Mouse (Mus musculus): ENCODE results near the gene Tubgcp5.

The Tubgcp5 gene

DNA sequence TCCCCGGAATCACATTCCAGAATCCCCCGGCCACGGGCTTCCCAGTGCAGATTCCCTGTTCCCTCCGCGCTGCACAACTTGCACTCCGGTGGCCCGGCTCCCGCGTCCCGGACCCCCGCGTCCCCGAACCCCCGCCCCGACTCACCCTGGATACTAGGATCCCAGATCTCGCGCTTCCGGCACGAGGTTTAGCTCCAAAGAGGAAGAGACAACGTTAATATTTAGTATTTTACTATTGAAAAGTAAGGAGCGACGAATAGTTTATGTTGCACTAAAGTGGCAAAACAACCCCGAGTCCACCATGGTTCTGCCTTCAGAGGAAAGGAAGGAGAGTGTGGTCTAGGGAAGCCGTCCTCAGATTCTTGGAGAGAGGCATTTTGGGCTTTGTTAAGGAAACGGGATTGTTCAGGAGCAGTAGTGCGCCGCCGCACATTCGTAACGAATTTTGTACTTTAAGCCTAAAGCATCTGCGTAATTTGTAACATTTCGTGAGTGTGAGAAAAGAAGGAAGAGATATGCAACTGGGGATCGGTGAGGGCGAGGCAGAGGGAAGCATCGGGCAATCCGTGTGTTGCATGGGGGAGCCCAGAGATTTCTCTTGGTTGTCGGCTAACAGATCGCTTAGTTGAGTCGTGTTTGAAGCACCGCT, 48.7 kb downstream of the Tubgcp5 start:
- POLR2A ChIA-PET: interaction anchor here (0.6 to 2.5 kb wide), 35 partner anchors 8 to 253 kb away, joined by 3 to 17 read pairs (median 4); partner anchors contain the start of genes Tubgcp5 (in 3 of the 4), Herc2 (in 2 of the 4) and Nipa2 (in 2 of the 4)
- CTCF ChIA-PET: interaction anchor here in 1 of 4 experiments (0.7 kb wide), 1 partner anchor 39 kb away, joined by 5 read pairs; no protein-coding TSS in a partner anchor

DNA sequence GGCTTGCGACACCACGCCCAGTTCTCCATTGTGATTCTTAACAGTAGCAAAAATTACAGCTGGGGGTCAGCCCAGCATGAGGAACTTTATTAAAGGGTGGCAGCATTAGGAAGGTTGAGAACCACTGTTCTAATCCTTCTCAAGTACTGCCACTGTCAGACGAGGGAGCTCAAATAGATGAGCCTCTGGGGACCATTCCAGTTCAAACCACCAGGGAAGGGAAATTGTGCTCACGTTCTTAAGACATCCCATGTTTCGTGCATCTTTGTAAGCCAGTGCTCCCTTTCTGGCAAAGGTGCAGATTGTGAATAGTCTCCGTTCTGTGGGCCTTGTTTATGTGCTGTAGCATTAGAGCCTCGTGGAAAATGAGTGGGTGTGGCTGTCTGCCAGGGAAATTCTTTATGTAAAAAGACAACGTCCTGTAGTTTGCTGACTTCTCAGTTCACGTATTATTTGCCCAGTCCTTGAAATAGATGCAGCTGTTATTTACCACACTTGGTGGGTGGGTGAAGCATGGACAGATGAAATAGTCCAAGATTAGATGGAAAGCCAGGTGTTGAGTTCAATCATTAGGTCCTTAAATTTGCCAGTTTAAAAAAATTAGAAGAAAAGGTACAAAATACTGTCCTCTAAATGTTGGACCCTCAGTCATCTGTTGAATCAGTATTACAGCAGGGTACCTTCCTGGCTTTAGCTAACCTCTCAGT, 52.8 kb downstream of the Tubgcp5 start:
- ChIA-PET POLR2A (interaction anchor here in 3 of 4 experiments (0.7 to 2.0 kb wide), 6 partner anchors 8 to 53 kb away, joined by 3 to 8 read pairs (median 4); partner anchors contain the start of gene Tubgcp5 (in 2 of the 3)), CTCF (no interaction called here)

DNA sequence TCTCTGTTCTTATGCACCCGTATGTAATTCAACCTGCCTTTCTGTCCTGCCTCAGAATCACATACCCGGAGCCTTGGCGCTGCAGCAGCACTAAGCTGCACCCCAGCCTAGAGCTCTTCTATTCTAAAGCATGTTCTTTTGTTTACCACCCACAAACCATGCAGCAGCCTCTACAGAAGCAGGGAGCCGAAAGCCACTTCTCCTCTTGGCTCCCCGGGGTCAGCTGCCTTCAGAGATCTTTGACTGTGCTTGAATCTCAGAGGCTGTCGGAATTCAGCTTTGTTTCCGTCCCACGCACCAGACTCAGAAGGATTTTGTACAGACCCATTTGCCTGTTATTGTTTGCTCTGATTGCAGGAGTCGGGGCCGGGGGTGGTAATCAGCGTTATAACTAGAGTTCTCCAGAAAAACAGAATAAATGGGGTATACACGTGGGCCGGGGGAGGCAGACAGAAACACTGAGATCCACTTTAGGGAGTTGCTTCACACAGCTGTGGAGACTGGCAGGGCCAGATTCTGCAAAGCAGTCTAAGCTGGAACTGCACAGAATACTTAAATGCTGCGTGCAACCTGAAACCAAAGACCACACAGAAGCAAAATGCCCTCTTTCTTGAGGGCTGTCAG, 56.1 kb downstream of the Tubgcp5 start:
- ChIA-PET CTCF (interaction anchor here in 1 of 4 experiments (0.5 kb wide), 1 partner anchor 54 kb away, joined by 3 read pairs; no protein-coding TSS in a partner anchor), POLR2A (interaction anchor here in 3 of 4 experiments (0.8 to 3.5 kb wide), 15 partner anchors 8 to 112 kb away, joined by 3 to 13 read pairs (median 4); partner anchors contain the start of genes Tubgcp5 (in 2 of the 3), Cyfip1 (in 1 of the 3) and Nipa2 (in 1 of the 3))

DNA sequence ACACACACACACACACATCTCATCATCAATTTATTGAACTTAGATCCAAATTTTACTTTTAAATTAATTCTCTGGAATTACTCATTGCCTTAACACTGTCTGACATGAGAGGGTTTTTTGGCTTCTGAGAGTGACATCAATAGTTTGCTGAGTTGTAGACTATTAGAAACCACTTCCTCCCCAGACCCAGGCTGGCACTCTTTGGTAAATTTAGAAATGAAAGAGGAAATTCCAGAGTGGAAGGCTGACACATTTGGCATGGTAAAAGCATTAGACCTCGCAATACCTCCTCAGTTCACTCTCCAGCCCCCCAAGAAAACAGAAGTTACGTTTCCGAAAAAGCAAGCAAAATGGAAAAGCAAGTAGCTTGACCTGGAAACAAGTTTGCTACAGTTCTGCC, 58.8 kb downstream of the Tubgcp5 start:
- POLR2A ChIA-PET: interaction anchor here in 1 of 4 experiments (3.5 kb wide), 1 partner anchor 17 kb away, joined by 13 read pairs; no protein-coding TSS in a partner anchor
- CTCF ChIA-PET: no interaction called here

DNA sequence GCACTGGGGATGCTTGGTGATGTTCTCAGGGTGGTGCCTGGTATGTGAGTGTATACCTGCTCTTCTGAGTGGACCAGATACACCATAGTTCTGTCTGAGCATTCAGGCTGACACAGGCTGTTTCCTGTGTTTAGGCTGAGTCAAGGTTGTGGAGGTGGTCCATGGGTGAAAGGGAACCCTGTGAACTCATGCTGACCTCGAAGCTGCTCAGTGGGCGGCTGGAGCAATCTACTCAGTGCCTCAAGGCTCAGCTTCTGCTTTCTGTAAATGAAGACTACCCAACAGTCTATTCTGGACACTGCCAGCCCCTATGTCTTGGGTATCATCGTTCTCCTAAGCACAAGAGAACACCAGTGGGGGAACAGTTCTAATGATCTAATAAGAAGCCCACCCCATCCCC, 61.6 kb downstream of the Tubgcp5 start:
- ChIA-PET CTCF (no interaction called here), POLR2A (interaction anchor here in 2 of 4 experiments (0.6 to 1.3 kb wide), 4 partner anchors 12 to 36 kb away, joined by 3 to 5 read pairs (median 4); no protein-coding TSS in a partner anchor)

DNA sequence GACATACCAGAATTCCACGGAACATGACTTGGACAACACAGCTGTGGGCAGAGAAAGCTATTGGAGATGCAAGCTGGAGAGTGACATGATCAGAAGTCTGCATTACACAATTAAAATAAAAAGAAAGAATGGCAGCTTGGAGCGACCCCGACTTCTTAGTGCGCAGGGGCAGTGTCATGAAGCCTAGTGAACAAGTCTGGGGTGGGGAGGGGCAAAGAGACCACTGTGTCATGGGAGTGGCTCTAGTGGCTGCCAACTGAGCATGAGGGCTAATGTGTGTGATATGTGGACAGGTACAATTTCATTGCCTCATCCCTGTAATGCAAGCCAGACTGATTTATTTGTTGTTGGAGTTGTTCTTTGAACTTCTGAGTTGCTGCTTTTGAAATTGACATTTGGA, 62.8 kb downstream of the Tubgcp5 start:
- ChIA-PET CTCF (no interaction called here), POLR2A (no interaction called here)

DNA sequence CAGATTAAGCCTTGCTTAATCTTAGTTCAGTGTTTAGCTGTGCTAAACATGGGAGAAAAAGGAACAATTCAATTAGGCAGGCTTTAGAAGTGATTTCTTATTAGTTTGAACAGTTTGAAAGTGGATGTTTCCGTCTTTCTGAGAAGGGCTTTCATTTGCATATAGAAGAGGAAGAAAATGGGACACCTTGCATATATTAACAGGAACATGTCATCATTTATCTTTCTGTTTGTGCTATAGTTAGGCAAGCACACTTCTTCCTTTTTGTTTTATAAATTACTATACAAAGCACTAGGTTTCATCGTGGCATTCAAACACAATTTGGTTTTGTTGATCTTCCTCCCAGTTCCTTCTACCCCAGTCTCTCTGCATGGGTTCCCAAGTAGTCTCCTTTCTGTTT, 63.8 kb downstream of the Tubgcp5 start:
- CTCF ChIA-PET: no interaction called here
- POLR2A ChIA-PET: interaction anchor here in 1 of 4 experiments (2.7 kb wide), 1 partner anchor 13 kb away, joined by 8 read pairs; no protein-coding TSS in a partner anchor

DNA sequence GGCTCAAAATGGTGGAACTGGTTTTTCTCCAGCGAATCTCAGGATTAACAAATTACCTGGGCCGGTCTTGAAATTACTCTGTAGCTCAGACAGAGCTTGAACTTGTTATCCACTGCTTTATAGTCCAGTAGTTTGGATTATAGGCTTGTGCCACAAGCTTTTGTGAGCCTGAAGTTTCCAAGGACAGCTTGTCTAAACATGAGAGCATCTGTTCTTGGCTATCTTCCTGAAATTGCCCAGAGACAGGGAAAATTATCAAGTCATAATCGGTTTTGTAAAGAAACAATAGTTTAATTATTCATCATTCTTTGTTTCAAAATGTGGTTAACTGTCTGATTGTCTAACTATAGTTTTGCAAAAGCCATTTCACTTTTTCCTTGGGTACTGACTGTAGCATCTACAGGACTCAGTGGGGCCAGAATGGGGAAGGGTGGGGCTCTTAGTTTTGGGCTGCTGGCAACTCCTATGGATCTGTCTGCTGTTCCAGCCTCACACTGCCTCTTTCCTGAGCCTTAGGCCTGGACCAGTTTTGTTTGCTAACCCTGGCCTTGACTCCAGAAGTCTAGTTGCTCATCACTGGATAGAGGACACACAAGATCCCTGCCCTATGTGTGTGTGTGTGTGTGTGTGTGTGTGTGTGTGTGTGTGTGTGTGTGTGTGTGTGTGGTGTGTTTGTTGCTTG, 65.0 kb downstream of the Tubgcp5 start:
- ChIA-PET POLR2A (interaction anchor here in 3 of 4 experiments (0.6 to 2.7 kb wide), 7 partner anchors 9 to 103 kb away, joined by 3 to 8 read pairs (median 3); partner anchors contain the start of genes Nipa2 (in 1 of the 3) and Tubgcp5 (in 1 of the 3)), CTCF (interaction anchor here in 1 of 4 experiments (0.5 kb wide), 1 partner anchor 129 kb away, joined by 7 read pairs; no protein-coding TSS in a partner anchor)

DNA sequence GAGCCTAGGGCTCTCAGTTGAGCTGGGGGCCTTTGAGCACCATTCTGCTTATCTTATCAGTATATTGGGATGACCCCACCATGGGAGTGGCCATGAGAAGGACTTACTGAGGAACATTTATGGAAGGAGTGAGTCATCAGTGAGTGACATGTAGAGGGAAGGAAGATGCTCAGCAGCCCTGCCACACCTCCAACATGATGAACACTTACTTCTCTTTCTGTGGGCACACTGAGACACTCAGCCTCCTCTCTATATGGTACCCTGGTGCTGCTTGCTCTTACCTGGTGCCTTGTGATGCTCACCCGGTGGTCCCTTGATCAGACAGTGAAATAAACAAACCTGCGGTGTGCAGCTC, 65.5 kb downstream of the Tubgcp5 start:
- POLR2A ChIA-PET: interaction anchor here in 3 of 4 experiments (0.6 to 2.7 kb wide), 7 partner anchors 9 to 103 kb away, joined by 3 to 8 read pairs (median 4); partner anchors contain the start of genes Nipa2 (in 1 of the 3) and Tubgcp5 (in 1 of the 3)
- CTCF ChIA-PET: no interaction called here

DNA sequence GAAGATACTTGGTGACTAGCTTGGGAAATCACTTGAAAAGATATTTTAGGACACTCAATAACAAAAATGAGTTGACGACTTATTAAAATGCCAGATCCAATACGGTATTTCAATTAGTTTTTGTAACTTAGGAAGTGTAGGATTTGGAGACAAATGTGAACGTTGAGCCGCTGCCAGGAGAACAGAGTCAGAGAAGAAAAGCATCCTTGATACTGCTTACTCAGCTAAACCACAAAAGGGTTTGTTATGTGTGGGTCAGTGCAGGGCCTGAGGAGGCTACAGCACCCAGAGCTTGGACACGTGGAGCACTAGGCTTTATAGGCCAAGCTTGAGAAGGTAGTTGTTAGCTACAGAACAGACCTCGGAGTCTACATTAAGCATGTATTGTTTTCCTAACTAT, 66.0 kb downstream of the Tubgcp5 start:
- POLR2A ChIA-PET: interaction anchor here in 2 of 4 experiments (0.6 to 2.7 kb wide), 5 partner anchors 10 to 102 kb away, joined by 3 to 8 read pairs (median 7); partner anchors contain the start of gene Nipa2 (in 1 of the 2)

DNA sequence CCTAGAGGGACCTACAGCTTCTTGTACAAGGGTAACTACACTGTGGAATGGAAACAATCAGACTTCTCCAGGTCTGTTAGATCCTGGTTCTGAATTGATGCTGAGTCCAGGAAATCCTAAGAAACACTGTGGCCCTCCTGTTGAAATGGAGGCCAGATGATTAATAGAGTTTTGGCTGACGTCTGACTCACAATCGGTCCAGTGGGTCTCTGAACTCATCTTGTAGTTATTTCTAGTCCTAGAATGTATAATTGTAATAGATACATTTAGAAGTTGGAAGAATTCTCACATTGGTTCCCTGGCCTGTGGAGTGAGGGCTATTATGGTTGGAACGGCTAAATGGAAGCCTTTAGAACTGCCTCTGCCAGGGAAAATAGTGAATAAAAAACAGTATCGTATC, 67.2 kb downstream of the Tubgcp5 start:
- ChIA-PET POLR2A (interaction anchor here in 1 of 4 experiments (1.0 to 1.5 kb wide), 2 partner anchors 9 to 29 kb away, joined by 3 to 4 read pairs; no protein-coding TSS in a partner anchor), CTCF (no interaction called here)

More for the DNA sequence above, 66.0 kb downstream of the Tubgcp5 start:
- CTCF ChIA-PET: no interaction called here

DNA sequence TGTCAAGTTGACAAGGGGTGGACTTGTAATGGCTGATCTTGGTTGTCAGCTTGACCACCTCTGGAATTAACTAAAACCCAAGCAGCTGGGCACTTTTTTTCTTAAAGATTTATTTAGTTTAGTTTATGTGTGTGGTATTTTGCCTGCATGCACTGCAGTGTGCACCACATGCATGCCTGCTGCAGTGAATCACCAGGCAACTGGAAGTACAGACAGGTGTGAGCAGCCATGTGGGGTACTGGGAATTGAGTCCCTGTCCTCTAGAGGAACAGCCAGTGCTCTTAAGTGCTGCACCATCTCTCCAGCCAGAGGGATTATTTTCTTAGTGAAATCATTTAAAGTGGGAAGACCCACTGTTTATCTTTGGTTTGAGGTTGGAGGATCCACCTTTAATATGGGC, 71.1 kb downstream of the Tubgcp5 start:
- POLR2A ChIA-PET: interaction anchor here in 2 of 4 experiments (0.9 to 1.7 kb wide), 4 partner anchors 15 to 71 kb away, joined by 3 to 4 read pairs (median 4); partner anchors contain the start of gene Tubgcp5 (in 1 of the 2)
- CTCF ChIA-PET: no interaction called here

DNA sequence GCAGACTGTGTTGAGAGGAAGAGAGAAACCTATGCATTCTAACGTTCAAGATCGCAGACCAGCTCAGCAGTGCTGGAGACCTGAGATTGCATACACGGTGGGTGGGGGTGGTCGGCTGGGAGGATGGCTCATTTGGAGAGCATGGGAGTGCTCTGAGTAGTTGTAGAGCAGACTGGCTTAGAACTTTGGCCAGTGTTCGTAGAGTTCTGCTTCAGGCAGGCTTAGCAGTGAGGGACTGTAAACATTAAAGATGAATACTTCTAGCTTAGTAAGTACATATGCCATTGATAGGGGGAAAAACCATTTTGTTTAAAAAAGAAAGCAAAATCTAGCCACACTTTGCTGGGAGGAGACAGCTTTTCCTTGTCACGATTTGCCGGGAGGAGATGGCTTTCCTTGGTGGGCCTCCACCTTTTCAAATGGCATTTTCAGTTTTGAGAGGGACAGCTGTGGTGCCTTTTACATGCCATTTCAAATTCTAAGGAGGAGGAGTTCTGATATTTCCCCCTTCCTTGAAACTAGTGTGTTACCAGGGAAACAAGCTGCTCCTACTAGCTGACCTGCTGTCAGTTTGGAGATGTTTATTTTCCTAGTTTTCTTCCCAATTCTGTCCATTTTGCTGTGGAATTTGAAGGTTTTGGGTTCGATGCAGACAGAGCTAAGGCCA, 71.9 kb downstream of the Tubgcp5 start:
- CTCF ChIA-PET: no interaction called here
- POLR2A ChIA-PET: interaction anchor here in 2 of 4 experiments (0.8 to 1.7 kb wide), 8 partner anchors 16 to 96 kb away, joined by 3 to 4 read pairs (median 4); partner anchors contain the start of gene Tubgcp5 (in 1 of the 2)

DNA sequence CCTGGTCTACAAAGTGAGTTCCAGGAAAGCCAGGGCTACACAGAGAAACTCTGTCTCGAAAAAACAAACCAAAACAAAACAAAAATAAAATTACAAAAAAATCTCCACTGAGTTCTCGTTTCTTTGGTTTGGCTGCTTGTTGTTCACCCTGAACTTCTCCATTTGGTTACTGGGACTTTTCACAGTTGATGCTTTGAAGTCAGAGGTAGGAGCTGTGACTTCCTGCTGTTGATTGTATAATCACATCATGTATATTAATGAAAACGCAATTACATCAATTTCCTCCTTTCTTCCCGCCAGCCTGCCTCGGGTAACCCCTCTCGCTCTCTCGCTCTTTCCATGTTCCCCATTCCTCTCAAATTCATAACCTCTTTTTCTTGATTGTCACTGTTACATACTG, 74.3 kb downstream of the Tubgcp5 start:
- CTCF ChIA-PET: no interaction called here
- POLR2A ChIA-PET: interaction anchor here in 2 of 4 experiments (1.0 to 3.7 kb wide), 4 partner anchors 9 to 26 kb away, joined by 3 to 17 read pairs (median 8); partner anchors contain the start of gene Cyfip1 (in 1 of the 2)

DNA sequence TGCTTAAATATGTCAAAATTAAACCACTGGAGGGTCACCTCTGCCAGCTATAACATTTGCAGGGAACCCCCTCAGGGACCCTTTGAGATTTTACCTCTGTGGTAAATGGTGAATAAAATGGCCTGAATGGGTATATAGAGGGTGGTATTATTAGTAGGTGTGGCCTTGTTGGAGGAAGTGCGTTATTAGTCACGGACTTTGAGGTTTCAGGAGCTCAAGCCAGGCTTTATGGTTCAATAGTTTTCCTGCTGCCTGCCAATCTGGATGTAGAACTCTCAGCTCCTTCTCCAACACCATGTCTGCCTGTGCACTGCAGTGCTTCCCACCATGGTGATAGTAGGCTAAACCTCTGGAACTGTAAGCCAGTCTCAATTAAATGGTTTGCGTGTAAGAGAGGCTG, 75.3 kb downstream of the Tubgcp5 start:
- CTCF ChIA-PET: interaction anchor here in 1 of 4 experiments (1.3 kb wide), 1 partner anchor 12 kb away, joined by 3 read pairs; no protein-coding TSS in a partner anchor
- POLR2A ChIA-PET: interaction anchor here in 3 of 4 experiments (1.0 to 3.7 kb wide), 10 partner anchors 10 to 93 kb away, joined by 3 to 17 read pairs (median 4); partner anchors contain the start of genes Tubgcp5 (in 2 of the 3), Cyfip1 (in 1 of the 3) and Nipa2 (in 1 of the 3)

DNA sequence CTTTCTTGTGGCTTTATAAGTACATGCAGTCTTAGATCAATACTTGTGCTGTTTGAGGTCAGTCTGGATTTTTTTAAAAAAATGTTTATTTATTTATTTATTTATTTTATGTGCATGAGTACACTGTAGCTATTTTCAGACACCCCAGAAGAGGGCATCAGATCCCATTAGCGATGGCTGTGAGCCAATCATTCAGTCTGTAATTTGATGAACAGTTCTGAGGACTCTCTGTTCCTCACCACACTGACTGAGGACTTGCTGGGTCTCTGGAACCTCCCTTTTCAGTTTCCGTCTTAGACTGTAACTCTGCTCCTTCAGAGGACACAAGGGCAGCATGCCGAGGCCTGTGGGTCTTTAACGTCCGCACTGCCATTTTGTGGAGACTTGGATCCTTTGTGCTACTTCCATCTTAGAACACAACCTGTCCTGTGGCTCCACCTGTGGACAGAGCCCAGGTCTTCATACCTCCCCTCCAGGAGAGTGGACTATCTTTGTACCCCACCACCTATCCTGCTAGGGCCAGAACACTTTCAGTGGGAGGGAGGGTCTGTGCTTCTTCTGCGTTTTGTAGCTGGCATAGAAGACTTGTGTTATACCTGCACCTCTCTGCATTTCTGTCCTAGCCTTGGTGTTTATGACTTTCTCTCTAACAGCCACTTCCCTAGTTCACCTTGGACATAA, 76.5 kb downstream of the Tubgcp5 start:
- CTCF ChIA-PET: interaction anchor here in 1 of 4 experiments (0.6 kb wide), 1 partner anchor 110 kb away, joined by 4 read pairs; no protein-coding TSS in a partner anchor
- POLR2A ChIA-PET: interaction anchor here in 2 of 4 experiments (1.1 to 3.7 kb wide), 9 partner anchors 10 to 92 kb away, joined by 3 to 17 read pairs (median 7); partner anchors contain the start of genes Cyfip1 (in 1 of the 2), Nipa2 (in 1 of the 2) and Tubgcp5 (in 1 of the 2)

DNA sequence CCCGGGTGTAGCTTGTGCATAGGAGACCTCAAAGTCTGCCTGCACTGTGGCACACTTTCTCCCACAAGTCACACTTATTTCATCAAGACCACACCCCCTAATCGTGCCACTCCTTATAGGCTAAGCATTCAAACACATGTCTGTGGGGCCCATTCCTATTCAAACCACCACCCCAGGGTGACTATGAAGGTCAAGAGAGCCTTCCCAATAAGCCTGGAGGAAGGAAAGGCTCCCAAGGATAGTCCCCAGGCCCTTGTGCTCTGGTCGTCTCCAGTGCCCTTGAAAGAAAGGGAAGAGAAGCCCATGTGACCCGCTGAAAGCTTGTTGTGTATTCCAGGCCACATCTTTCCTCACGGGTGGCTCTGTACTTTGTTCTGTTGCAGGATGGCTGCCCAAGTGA, 77.5 kb downstream of the Tubgcp5 start:
- ChIA-PET CTCF (no interaction called here), POLR2A (interaction anchor here in 2 of 4 experiments (0.6 to 3.7 kb wide), 6 partner anchors 9 to 30 kb away, joined by 3 to 17 read pairs (median 6); partner anchors contain the start of gene Cyfip1 (in 1 of the 2))

Measured in embryonic stem cell, embryonic (primary cell).